Comparison of ENCODE assay signal across 8 mouse cellular contexts in genomic region chr13:63562141-63562971, GRCm38 (mm10). TPM values are rescaled to one million over a fixed set of nuclear protein-coding genes. Genes with fewer than 3 reads are reported as not detected.
DNase-seq lines count a peak whose midpoint lies in the region; ATAC-seq and TF ChIP-seq lines count a peak whose summit lies in the region.

No protein-coding gene starts in this region.

- H3K9me3 ChIP-seq in lung, embryonic 14.5 days (ENCODE audit: low read depth, low read length) = no peaks in the 10 kb centered on the region
- H3K9me3 ChIP-seq in embryonic facial prominence, embryonic 11.5 days (replicated peaks; ENCODE audit: control insufficient read depth, low read length) = no peaks in the 10 kb centered on the region
- no peaks in the 10 kb centered on the region for H3K9me3 ChIP-seq in intestine, embryonic 14.5 days (ENCODE audit: control insufficient read depth, low read length)

- peaks cover 67% of the 10 kb centered on the region for H3K36me3 ChIP-seq in lung, embryonic 14.5 days (ENCODE audit: insufficient read depth)
- H3K36me3 ChIP-seq in embryonic facial prominence, embryonic 11.5 days (replicated peaks; ENCODE audit: control insufficient read depth, insufficient read depth, low read depth, low read length) = no peaks in the 10 kb centered on the region
- H3K36me3 ChIP-seq in intestine, embryonic 14.5 days (ENCODE audit: control insufficient read depth, insufficient read depth, low read length) = peaks cover 28% of the 10 kb centered on the region

- DNase-seq in lung, embryonic 14.5 days = peak; percentile 30
- DNase-seq in lung, postnatal 25 days (ENCODE audit: low spot score) = no peak
- no peak for DNase-seq in embryonic facial prominence, embryonic 11.5 days (ENCODE audit: low spot score)
- DNase-seq in intestine, embryonic 14.5 days (ENCODE audit: low spot score) = no peak
- peak; percentile 34 for DNase-seq in lung, postnatal 14 days
- no peak for DNase-seq in ovary, postnatal 36 days (ENCODE audit: low spot score)
- DNase-seq in right cerebral cortex, postnatal 14 days = no peak
- no peak for DNase-seq in gastrocnemius, adult 18-20 months (ENCODE audit: low spot score)

- TF ChIP-seq CTCF in lung, embryonic 14.5 days (IDR thresholded peaks at IDR 0.05; ENCODE audit: low read depth) = no peak

- peak overlapping the region; percentile 91 for H3K4me2 ChIP-seq in lung, embryonic 14.5 days
- H3K4me2 ChIP-seq in embryonic facial prominence, embryonic 11.5 days (ENCODE audit: low read depth, low read length) = peak overlapping the region; percentile 92
- H3K4me2 ChIP-seq in intestine, embryonic 14.5 days (ENCODE audit: low read length) = peak overlapping the region; percentile 91

- peak overlapping the region; percentile 83 for H3K4me3 ChIP-seq in lung, embryonic 14.5 days (ENCODE audit: low read depth, low read length)
- peak overlapping the region; percentile 97 for H3K4me3 ChIP-seq in embryonic facial prominence, embryonic 11.5 days (ENCODE audit: low read depth, low read length)
- peak overlapping the region; percentile 94 for H3K4me3 ChIP-seq in intestine, embryonic 14.5 days (ENCODE audit: low read depth, low read length)

- peak overlapping the region; percentile 100 for H3K9ac ChIP-seq in lung, embryonic 14.5 days
- peak overlapping the region; percentile 99 for H3K9ac ChIP-seq in embryonic facial prominence, embryonic 11.5 days (replicated peaks; ENCODE audit: low read length)
- peak overlapping the region; percentile 100 for H3K9ac ChIP-seq in intestine, embryonic 14.5 days (ENCODE audit: low read length)

- WGBS in lung, embryonic 14.5 days = 4% methylated on average over 7 of the region's 7 CpGs
- 7% methylated on average over 7 of the region's 7 CpGs for WGBS in embryonic facial prominence, embryonic 11.5 days
- under 1% methylated on average over 7 of the region's 7 CpGs for WGBS in intestine, embryonic 14.5 days

- peaks cover 47% of the 10 kb centered on the region for H3K4me1 ChIP-seq in lung, embryonic 14.5 days (ENCODE audit: insufficient read depth)
- H3K4me1 ChIP-seq in embryonic facial prominence, embryonic 11.5 days (ENCODE audit: control insufficient read depth, insufficient read depth, low read length) = peaks cover 8% of the 10 kb centered on the region; the same call in 1 of the 2 replicates
- H3K4me1 ChIP-seq in intestine, embryonic 14.5 days (replicated peaks; ENCODE audit: control insufficient read depth, insufficient read depth, low read length) = peaks cover 45% of the 10 kb centered on the region

- H3K27me3 ChIP-seq in lung, embryonic 14.5 days (ENCODE audit: insufficient read depth, low read length) = no peaks in the 10 kb centered on the region
- H3K27me3 ChIP-seq in embryonic facial prominence, embryonic 11.5 days (ENCODE audit: control insufficient read depth, insufficient read depth, low read length) = no peaks in the 10 kb centered on the region
- no peaks in the 10 kb centered on the region for H3K27me3 ChIP-seq in intestine, embryonic 14.5 days (replicated peaks; ENCODE audit: control insufficient read depth, insufficient read depth, low read length)

- H3K27ac ChIP-seq in lung, embryonic 14.5 days (ENCODE audit: low read depth) = peak overlapping the region; percentile 100
- peak overlapping the region; percentile 100; the same call in 1 of the 2 replicates for H3K27ac ChIP-seq in embryonic facial prominence, embryonic 11.5 days (replicated peaks; ENCODE audit: low read depth, low read length)
- H3K27ac ChIP-seq in intestine, embryonic 14.5 days (ENCODE audit: low read depth) = peak overlapping the region; percentile 98

- no peak for ATAC-seq in lung, embryonic 14.5 days (ENCODE audit: insufficient read depth)
- no peak for ATAC-seq in embryonic facial prominence, embryonic 11.5 days (replicated peaks; ENCODE audit: insufficient number of reproducible peaks, low FRiP score, low TSS enrichment, low read depth)
- no peak for ATAC-seq in intestine, embryonic 14.5 days (replicated peaks; ENCODE audit: low FRiP score, low TSS enrichment, low read depth)

RNA-seq across cellular contexts. Expression of gene Ptch1, which starts 11.0 kb away (rescaled TPM):
- 64.6 and 68.6 TPM in 2 replicates for polyA plus RNA-seq in lung, embryonic 14.5 days (2014; fragmentation: Nextera tagmentation; extraction: Ambion mirVana)
- 24.9 and 27.4 TPM in 2 replicates for polyA plus RNA-seq in embryonic facial prominence, embryonic 11.5 days (2014; fragmentation: Nextera tagmentation; extraction: Ambion mirVana)
- polyA plus RNA-seq in intestine, embryonic 14.5 days (2014; fragmentation: Nextera tagmentation; extraction: Ambion mirVana) = 62.8 and 68.0 TPM in 2 replicates
- 1 to 10 TPM; 5.7 to 8.5 TPM for total RNA-seq in gastrocnemius, adult 18-20 months (2021)

Comparison
In these comparisons a context has a peak if more than half of its experiments do, and no peak if none do; other contexts are left out.
1. DNase-seq: peak in lung, embryonic 14.5 days (single experiment) and lung, postnatal 14 days (single experiment); none in lung, postnatal 25 days (single experiment), embryonic facial prominence, embryonic 11.5 days (single experiment), intestine, embryonic 14.5 days (single experiment), ovary, postnatal 36 days (single experiment), right cerebral cortex, postnatal 14 days (single experiment) and gastrocnemius, adult 18-20 months (single experiment).
2. Peak in every context shown above with its lines, with median percentiles within 50 percentile points of each other: H3K27ac ChIP-seq, H3K4me2 ChIP-seq, H3K4me3 ChIP-seq and H3K9ac ChIP-seq.